Mouse (Mus musculus) myocyte (in vitro differentiated cells): ENCODE data around the gene Tmem220. TPM values are rescaled to one million over a fixed set of nuclear protein-coding genes. Genes with fewer than 3 reads are reported as not detected.

Experiments used
- H3K27me3 ChIP-seq: one replicate; pipeline ENCODE4 v1.6.1; 2011; ENCODE audit not compliant: control insufficient read depth, insufficient read depth, insufficient read length
- H3K36me3 ChIP-seq: one replicate; pipeline ENCODE4 v1.6.1; 2011; ENCODE audit not compliant: control insufficient read depth, insufficient read depth
- H3K4me2 ChIP-seq: one replicate; pipeline ENCODE4 v1.6.1; 2011; ENCODE audit warnings: low read depth, control low read depth
- H3K4me3 ChIP-seq: one replicate; pipeline ENCODE4 v1.5.1; 2011; ENCODE audit warnings: mild to moderate bottlenecking, control low read depth, moderate library complexity
- H3K79me2 ChIP-seq: one replicate; pipeline ENCODE4 v1.6.1; 2011; ENCODE audit not compliant: control insufficient read depth, insufficient read depth
- H3ac ChIP-seq: one replicate; pipeline ENCODE4 v1.6.1; 2011; ENCODE audit not compliant: control insufficient read depth, insufficient read length
- CEBPB ChIP-seq: IDR thresholded peaks from 2 replicates; pipeline ENCODE4 v1.6.1; 2011; ENCODE audit warnings: mild to moderate bottlenecking, moderate library complexity; ENCODE audit not compliant: poor library complexity, insufficient read depth, severe bottlenecking
- E2F4 ChIP-seq: IDR thresholded peaks from one replicate; pipeline ENCODE4 v1.6.1; 2011; ENCODE audit warnings: mild to moderate bottlenecking, control low read depth, moderate library complexity; ENCODE audit not compliant: insufficient read depth
- MAX ChIP-seq: IDR thresholded peaks from one replicate; pipeline ENCODE4 v1.6.1; 2011; ENCODE audit warnings: low read depth, mild to moderate bottlenecking, control low read depth
- MYOD1 ChIP-seq, 3 experiments: IDR thresholded peaks; one replicate each; pipeline ENCODE4 v1.6.1; 2011; ENCODE audit warnings: control low read depth in 2 of 3, low read depth in 2 of 3, mild to moderate bottlenecking in 2 of 3, moderate library complexity in 1 of 3; ENCODE audit not compliant: insufficient read length in 2 of 3, control insufficient read depth in 1 of 3
- MYOG ChIP-seq, 3 experiments: IDR thresholded peaks; one replicate each; pipeline ENCODE4 v1.6.1; 2011; ENCODE audit warnings: control low read depth in 2 of 3, low read depth in 2 of 3, mild to moderate bottlenecking in 2 of 3; ENCODE audit not compliant: insufficient read length in 2 of 3, control insufficient read depth in 1 of 3, insufficient read depth in 1 of 3
- POLR2A ChIP-seq: IDR thresholded peaks from one replicate; pipeline ENCODE4 v1.6.1; 2011; ENCODE audit warnings: low read depth, mild to moderate bottlenecking, control low read depth, moderate library complexity; ENCODE audit not compliant: insufficient read length
- POLR2AphosphoS2 ChIP-seq: IDR thresholded peaks from one replicate; pipeline ENCODE4 v1.6.1; 2011; ENCODE audit warnings: low read depth, control low read depth; ENCODE audit not compliant: insufficient read length
- REST ChIP-seq: IDR thresholded peaks from one replicate; pipeline ENCODE4 v1.6.1; 2011; ENCODE audit warnings: mild to moderate bottlenecking, control low read depth, moderate library complexity; ENCODE audit not compliant: insufficient read depth, insufficient read length
- SRF ChIP-seq: IDR thresholded peaks from one replicate; pipeline ENCODE4 v1.6.1; 2011; ENCODE audit warnings: low read depth; ENCODE audit not compliant: control insufficient read depth, insufficient read length
- TCF12 ChIP-seq: IDR thresholded peaks from one replicate; pipeline ENCODE4 v1.6.1; 2011; ENCODE audit warnings: mild to moderate bottlenecking, control low read depth; ENCODE audit not compliant: poor library complexity, insufficient read depth, severe bottlenecking
- TCF3 ChIP-seq: IDR thresholded peaks from one replicate; pipeline ENCODE4 v1.6.1; 2011; ENCODE audit warnings: low read depth, control low read depth; ENCODE audit not compliant: insufficient read length
- USF1 ChIP-seq: IDR thresholded peaks from one replicate; pipeline ENCODE4 v1.6.1; 2011; ENCODE audit warnings: low read depth, mild to moderate bottlenecking, control low read depth, moderate library complexity
- polyA plus RNA-seq: library from polyadenylated mRNA; unstranded; fragments of >200 nt; fragmentation: generic; extraction: Trizol; gene quantifications from one replicate; pipeline ENCODE4 v1.2.1, GENCODE M21; 2012; ENCODE audit warnings: missing spikeins

The Tmem220 gene
- polyA plus RNA-seq, 1 experiment, result 0.70 TPM

DNA sequence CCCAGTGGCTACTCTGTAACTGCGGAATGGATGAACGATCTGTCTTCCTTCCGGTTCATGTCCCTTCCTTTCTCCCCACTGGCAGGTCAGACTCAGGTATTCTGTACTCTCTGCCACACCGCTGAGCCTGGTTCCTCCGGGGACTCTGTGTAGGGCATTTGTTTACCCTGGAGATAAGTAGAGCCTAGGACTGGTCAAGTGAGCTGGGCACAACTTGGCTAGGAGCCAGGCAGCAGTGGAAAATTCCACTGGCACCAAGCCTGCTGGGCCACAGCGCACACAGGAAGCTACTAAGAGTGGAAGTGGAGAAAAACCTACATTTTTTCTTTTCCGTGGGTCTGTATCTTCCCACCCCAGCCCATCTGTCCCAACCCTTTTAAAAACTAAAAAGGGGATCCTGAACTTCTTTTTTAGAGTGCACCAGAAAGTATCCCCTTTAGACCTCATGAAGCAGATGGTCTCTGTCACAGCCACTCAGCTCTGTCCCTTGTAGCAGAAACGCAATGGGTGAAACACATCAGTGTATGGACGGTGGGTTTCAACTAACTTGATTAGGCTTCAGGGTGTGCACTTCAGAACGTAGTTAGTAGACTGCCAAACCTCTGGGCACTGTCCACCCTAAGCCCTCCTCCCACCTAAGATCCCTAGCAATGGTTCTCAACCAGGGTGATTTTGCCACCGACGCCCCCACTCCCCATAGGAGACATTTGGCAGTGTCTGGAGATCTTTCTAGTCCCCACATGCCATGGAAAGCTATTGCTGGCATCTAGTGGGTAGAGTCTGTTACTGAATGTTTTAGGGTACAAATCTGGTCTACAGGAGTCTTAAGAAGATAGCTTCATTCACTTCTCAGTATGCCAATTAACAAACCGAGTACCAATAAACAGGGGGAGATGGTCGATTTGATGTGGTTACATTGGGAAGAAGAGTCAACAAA, 26.2 kb upstream of the Tmem220 start:
- TF ChIP-seq POLR2A, result no peak
- TF ChIP-seq E2F4, result no peak
- TF ChIP-seq MYOD1 (IDR thresholded peaks at IDR 0.05; ENCODE audit: control insufficient read depth in 1 of 3, insufficient read length in 2 of 3, low read depth in 2 of 3), result no peak
- no peak for TF ChIP-seq CEBPB
- no peak for TF ChIP-seq POLR2AphosphoS2
- no peaks in the 10 kb centered on the region for H3K27me3 ChIP-seq
- no peak overlapping the region for H3K4me2 ChIP-seq

DNA sequence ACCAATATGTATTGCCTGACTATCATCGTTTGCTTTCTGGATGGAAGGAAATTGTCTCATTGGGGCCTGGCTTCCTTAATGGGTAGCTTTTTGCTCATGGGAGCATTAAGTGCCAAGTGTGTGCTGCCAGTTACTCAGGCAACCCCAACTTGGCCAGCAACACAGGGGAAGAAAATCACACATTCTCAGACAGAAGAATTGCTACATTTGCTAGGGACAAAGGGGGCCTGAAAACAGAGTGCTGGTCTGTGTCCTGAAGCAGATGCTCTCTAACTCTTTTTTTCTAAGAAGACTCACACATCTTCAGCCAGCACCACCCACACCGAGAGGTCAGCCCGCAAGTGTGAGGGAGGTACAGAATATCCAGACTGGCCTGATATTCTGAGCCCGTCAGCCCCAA, 24.3 kb upstream of the Tmem220 start:
- H3K4me3 ChIP-seq, result no peak overlapping the region
- TF ChIP-seq POLR2A (no peak), MYOD1 (IDR thresholded peaks at IDR 0.05; ENCODE audit: control insufficient read depth in 1 of 3, insufficient read length in 2 of 3, low read depth in 2 of 3) (no peak), POLR2AphosphoS2 (no peak), E2F4 (no peak), CEBPB (no peak), MYOG (IDR thresholded peaks at IDR 0.05; ENCODE audit: control insufficient read depth in 1 of 3, insufficient read depth in 1 of 3, insufficient read length in 2 of 3, low read depth in 2 of 3) (no peak), TCF3 (no peak), TCF12 (no peak), USF1 (no peak), MAX (no peak), SRF (no peak), REST (no peak)

More for the DNA sequence above, 26.2 kb upstream of the Tmem220 start:
- Histone ChIP-seq H3ac (no peak overlapping the region), H3K4me3 (no peak overlapping the region), H3K79me2 (no peaks in the 10 kb centered on the region), H3K36me3 (no peaks in the 10 kb centered on the region)

GRCm38 (mm10) chr11:67001717-67002116, 23.2 kb upstream of the Tmem220 start:
- H3ac ChIP-seq, result no peak overlapping the region
- H3K36me3 ChIP-seq, result no peaks in the 10 kb centered on the region
- no peak for TF ChIP-seq MYOD1 (IDR thresholded peaks at IDR 0.05; ENCODE audit: control insufficient read depth in 1 of 3, insufficient read length in 2 of 3, low read depth in 2 of 3)
- no peak for TF ChIP-seq POLR2AphosphoS2
- no peak for TF ChIP-seq TCF3
- no peak for TF ChIP-seq REST
- TF ChIP-seq CEBPB, result no peak
- no peak for TF ChIP-seq MAX
- no peak for TF ChIP-seq MYOG (IDR thresholded peaks at IDR 0.05; ENCODE audit: control insufficient read depth in 1 of 3, insufficient read depth in 1 of 3, insufficient read length in 2 of 3, low read depth in 2 of 3)
- no peak for TF ChIP-seq E2F4
- TF ChIP-seq POLR2A, result no peak
- no peak for TF ChIP-seq SRF
- no peak for TF ChIP-seq USF1
- no peak for TF ChIP-seq TCF12
- H3K4me2 ChIP-seq, result no peak overlapping the region
- no peak overlapping the region for H3K4me3 ChIP-seq
- H3K79me2 ChIP-seq, result no peaks in the 10 kb centered on the region
- H3K27me3 ChIP-seq, result no peaks in the 10 kb centered on the region

More for the DNA sequence above, 24.3 kb upstream of the Tmem220 start:
- Histone ChIP-seq H3ac (no peak overlapping the region), H3K4me2 (no peak overlapping the region), H3K27me3 (no peaks in the 10 kb centered on the region), H3K36me3 (no peaks in the 10 kb centered on the region), H3K79me2 (no peaks in the 10 kb centered on the region)

GRCm38 (mm10) chr11:67002911-67003310, 22.0 kb upstream of the Tmem220 start:
- no peaks in the 10 kb centered on the region for H3K79me2 ChIP-seq
- TF ChIP-seq TCF3 (no peak), USF1 (no peak), CEBPB (no peak), MYOG (IDR thresholded peaks at IDR 0.05; ENCODE audit: control insufficient read depth in 1 of 3, insufficient read depth in 1 of 3, insufficient read length in 2 of 3, low read depth in 2 of 3) (no peak), POLR2A (no peak), E2F4 (no peak), REST (no peak), MYOD1 (IDR thresholded peaks at IDR 0.05; ENCODE audit: control insufficient read depth in 1 of 3, insufficient read length in 2 of 3, low read depth in 2 of 3) (no peak), SRF (no peak), TCF12 (no peak), MAX (no peak)
- H3K36me3 ChIP-seq, result no peaks in the 10 kb centered on the region
- no peak overlapping the region for H3K4me2 ChIP-seq
- no peak overlapping the region for H3K4me3 ChIP-seq
- H3ac ChIP-seq, result no peak overlapping the region
- no peaks in the 10 kb centered on the region for H3K27me3 ChIP-seq

- H3K4me2 ChIP-seq, result no peak overlapping the region
- H3ac ChIP-seq, result no peak overlapping the region
- H3K36me3 ChIP-seq, result no peaks in the 10 kb centered on the region
- no peaks in the 10 kb centered on the region for H3K79me2 ChIP-seq
- H3K27me3 ChIP-seq, result no peaks in the 10 kb centered on the region
- no peak overlapping the region for H3K4me3 ChIP-seq
- no peak for TF ChIP-seq MAX
These were observed 17.0 kb upstream of the Tmem220 start for GRCm38 (mm10) chr11:67007961-67008360.
